Mouse (Mus musculus) ES-E14 (cell line): ENCODE results near the gene Gdpgp1. TPM values are rescaled to one million over a fixed set of nuclear protein-coding genes. Genes with fewer than 3 reads are reported as not detected.

Source experiments
- DNase-seq: peaks from one replicate; pipeline ENCODE4 v3.0.0-alpha.2; 2013; ENCODE audit warnings: low read depth, low spot score
- H3K27ac ChIP-seq: 2 replicates; pipeline ENCODE4 v1.5.1; 2012; ENCODE audit warnings: low read depth, mild to moderate bottlenecking, low read length, moderate library complexity, mixed read lengths; ENCODE audit not compliant: poor library complexity, insufficient read depth, severe bottlenecking
- H3K36me3 ChIP-seq: 2 replicates; pipeline ENCODE4 v1.6.1; 2012; ENCODE audit warnings: mild to moderate bottlenecking, low read length, moderate library complexity, mixed read lengths; ENCODE audit not compliant: control insufficient read depth, poor library complexity, insufficient read depth, severe bottlenecking
- H3K4me1 ChIP-seq, 2 experiments: fragments of 150-350 bp in 1 of 2; sonication (generic) in 1 of 2; 2 replicates each; pipeline ENCODE4 v1.6.1; 2012; ENCODE audit warnings: low read length in 2 of 2, mild to moderate bottlenecking in 1 of 2, mixed read lengths in 1 of 2; ENCODE audit not compliant: control insufficient read depth in 2 of 2, insufficient read depth in 2 of 2, poor library complexity in 1 of 2
- H3K4me3 ChIP-seq, 2 experiments: fragments of 150-350 bp in 1 of 2; sonication (generic) in 1 of 2; 2 replicates each; pipeline ENCODE4 v1.5.1; 2012; ENCODE audit warnings: low read length in 2 of 2, low read depth in 1 of 2, mild to moderate bottlenecking in 1 of 2, mixed read lengths in 1 of 2; ENCODE audit not compliant: insufficient read depth in 1 of 2, poor library complexity in 1 of 2, severe bottlenecking in 1 of 2
- H3K9ac ChIP-seq: 2 replicates; pipeline ENCODE4 v1.6.1; 2012; ENCODE audit warnings: low read depth, mild to moderate bottlenecking, low read length, mixed read lengths; ENCODE audit not compliant: poor library complexity, insufficient read depth, severe bottlenecking
- H3K9me3 ChIP-seq: fragments of 150-350 bp; sonication (generic); 2 replicates; pipeline ENCODE4 v1.6.1; 2012; ENCODE audit warnings: low read depth, mild to moderate bottlenecking, low read length; ENCODE audit not compliant: control insufficient read depth, insufficient read depth
- CHD2 ChIP-seq: IDR thresholded peaks from 2 replicates; pipeline ENCODE4 v1.6.1; 2014; ENCODE audit warnings: mild to moderate bottlenecking, low read depth, low read length, inconsistent platforms
- HCFC1 ChIP-seq: IDR thresholded peaks from 2 replicates; pipeline ENCODE4 v1.6.1; 2012; ENCODE audit warnings: low read length, inconsistent platforms, borderline replicate concordance; ENCODE audit not compliant: insufficient read depth
- MAFK ChIP-seq: IDR thresholded peaks from 2 replicates; pipeline ENCODE4 v1.6.1; 2014; ENCODE audit warnings: mild to moderate bottlenecking, low read depth, low read length, inconsistent platforms; ENCODE audit not compliant: insufficient read depth
- ZC3H11A ChIP-seq: IDR thresholded peaks from 2 replicates; pipeline ENCODE4 v1.6.1; 2012; ENCODE audit warnings: low read depth, mild to moderate bottlenecking, inconsistent platforms, low read length, borderline replicate concordance
- ZNF384 ChIP-seq: IDR thresholded peaks from 2 replicates; pipeline ENCODE4 v1.6.1; 2012; ENCODE audit warnings: low read depth, low read length, inconsistent platforms
- in situ Hi-C, 2 experiments: fragments of 600-800 bp; cut with MboI; formaldehyde crosslinking; loops; one replicate each; pipeline ENCODE4 v1.15.1; 2025; ENCODE audit warnings: low sequenced_read_pairs in 2 of 2, inconsistent platforms in 1 of 2; ENCODE audit not compliant: unreplicated experiment in 2 of 2
- total RNA-seq: library from RNA; depleted of rRNA; stranded (reverse); fragments of 300-350 nt; gene quantifications from 2 replicates; pipeline ENCODE4 v1.2.3, GENCODE M21; 2012; rRNA removed

The Gdpgp1 gene
- 4.4 and 4.5 TPM in 2 replicates for total RNA-seq

- peak; percentile 57; the same call in 1 of the 2 replicates for TF ChIP-seq HCFC1
- TF ChIP-seq ZNF384: no peak
- peak; percentile 95 for DNase-seq
- Histone ChIP-seq H3K9me3 (no peaks in the 10 kb centered on the region), H3K9ac (peak within 1 kb of the TSS; percentile 77), H3K27ac (peak within 1 kb of the TSS; percentile 45), H3K4me1 (peaks cover 0 to 7% of the 10 kb centered on the region in 2 experiments), H3K4me3 (peak within 1 kb of the TSS; percentile 80 to 87), H3K36me3 (peaks cover 10% of the 10 kb centered on the region)
- in situ Hi-C loops: no loop called here
These were observed at the start of gene Gdpgp1, which contains the start of gene Cib1 for GRCm38 (mm10) chr7:80232489-80233029. Gdpgp1 (plus strand) TSS chr7:80232865. Cib1 (minus strand) TSS chr7:80232813.

DNA sequence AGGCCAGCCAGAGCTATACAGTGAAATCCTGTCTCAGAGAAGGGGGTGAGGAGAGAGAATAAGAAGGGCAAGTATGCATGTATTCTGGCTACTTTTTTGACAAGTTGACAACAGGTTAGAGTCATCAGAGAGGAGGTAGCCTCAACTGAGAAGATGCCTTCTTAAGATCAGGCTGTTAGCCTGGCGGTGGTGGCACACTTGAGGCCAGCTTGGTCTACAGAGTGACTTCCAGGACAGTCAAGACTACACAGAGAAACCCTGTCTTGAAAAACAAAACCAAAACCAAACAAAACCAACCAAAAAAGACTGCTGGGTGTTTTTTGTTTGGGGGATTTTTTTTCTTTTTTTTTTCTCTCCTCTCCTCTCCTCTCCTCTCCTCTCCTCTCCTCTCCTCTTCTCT, 49.2 kb upstream of the Gdpgp1 start:
- Histone ChIP-seq H3K4me3 (no peak overlapping the region), H3K36me3 (no peaks in the 10 kb centered on the region), H3K9me3 (no peaks in the 10 kb centered on the region), H3K27ac (no peak overlapping the region), H3K4me1 (peaks cover 8 to 16% of the 10 kb centered on the region in 2 experiments; a peak in 3 of 4 replicates), H3K9ac (no peak overlapping the region)
- no peak for DNase-seq
- in situ Hi-C loops: no loop called here
- TF ChIP-seq HCFC1 (no peak), ZC3H11A (no peak), MAFK (no peak), ZNF384 (no peak), CHD2 (no peak)

DNA sequence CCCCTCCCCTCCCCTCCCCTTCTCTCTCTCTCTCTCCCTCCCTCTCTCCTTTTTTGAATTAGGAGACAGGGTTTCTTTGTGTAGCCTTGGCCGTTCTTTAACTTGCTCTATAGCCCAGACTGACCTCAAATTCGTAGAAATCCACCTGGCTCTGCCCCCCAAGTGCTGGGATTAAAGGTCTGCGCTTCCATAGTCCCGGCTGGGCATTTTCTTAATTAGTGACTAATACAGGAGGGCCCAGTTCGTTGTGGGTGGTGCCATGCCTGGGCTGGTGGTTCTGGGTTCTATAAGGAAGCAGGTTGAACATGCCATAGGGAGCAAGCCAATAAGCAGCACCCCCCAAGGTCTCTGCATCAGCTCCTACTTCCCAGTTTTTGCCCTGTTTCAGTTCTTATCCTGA, 48.7 kb upstream of the Gdpgp1 start:
- Histone ChIP-seq H3K27ac (no peak overlapping the region; the same call in 1 of the 2 replicates), H3K9ac (no peak overlapping the region), H3K4me3 (no peak overlapping the region), H3K36me3 (no peaks in the 10 kb centered on the region), H3K9me3 (no peaks in the 10 kb centered on the region), H3K4me1 (peaks cover 8 to 16% of the 10 kb centered on the region in 2 experiments; a peak in 3 of 4 replicates)
- in situ Hi-C loops: no loop called here
- TF ChIP-seq HCFC1: no peak
- DNase-seq: no peak

- H3K36me3 ChIP-seq: no peaks in the 10 kb centered on the region
- H3K9ac ChIP-seq: peak overlapping the region; percentile 15; the same call in 1 of the 2 replicates
- 0 out of 2 replicates have a peak, but pooled peaks have one; percentile 13 for TF ChIP-seq ZNF384
- TF ChIP-seq HCFC1: no peak
- TF ChIP-seq ZC3H11A: no peak
- peaks cover 11 to 16% of the 10 kb centered on the region in 2 experiments; a peak in 3 of 4 replicates for H3K4me1 ChIP-seq
- in situ Hi-C loops: no loop called here
- H3K27ac ChIP-seq: peak overlapping the region; percentile 99; the same call in 1 of the 2 replicates
- H3K9me3 ChIP-seq: no peaks in the 10 kb centered on the region
- DNase-seq: no peak
- H3K4me3 ChIP-seq: no peak overlapping the region
These were observed 48.1 kb upstream of the Gdpgp1 start for GRCm38 (mm10) chr7:80184551-80184950.

- Histone ChIP-seq H3K4me3 (no peak overlapping the region), H3K36me3 (no peaks in the 10 kb centered on the region), H3K9me3 (no peaks in the 10 kb centered on the region), H3K4me1 (peaks cover 15 to 18% of the 10 kb centered on the region in 2 experiments; a peak in 3 of 4 replicates), H3K9ac (peak overlapping the region; percentile 15; the same call in 1 of the 2 replicates), H3K27ac (peak overlapping the region; percentile 99; the same call in 1 of the 2 replicates)
- TF ChIP-seq ZNF384 (no peak), MAFK (no peak), ZC3H11A (no peak), CHD2 (no peak), HCFC1 (no peak)
- DNase-seq: no peak
- in situ Hi-C loops: no loop called here
These were observed 47.7 kb upstream of the Gdpgp1 start for GRCm38 (mm10) chr7:80184968-80185367.
